Mouse (Mus musculus) midbrain, embryonic 13.5 days (tissue): ENCODE results near the gene Diaph3. TPM values are rescaled to one million over a fixed set of nuclear protein-coding genes. Genes with fewer than 3 reads are reported as not detected.
A peak's percentile ranks its signal among the peaks of the same experiment; 100 is the strongest.

Experiments used
- ATAC-seq: fragments of 200-750 bp; cut with Nextera tagmentation; 2 replicates; pipeline ENCODE4 v1.8.0; 2017; ENCODE audit warnings: mild to moderate bottlenecking, moderate TSS enrichment, moderate library complexity
- H3K27ac ChIP-seq: fragments of 300-500 bp; sonication (generic); 2 replicates; pipeline ENCODE4 v1.5.1; 2015; ENCODE audit warnings: inconsistent platforms, mild to moderate bottlenecking, moderate library complexity
- H3K27me3 ChIP-seq: fragments of 300-500 bp; sonication (generic); 2 replicates; pipeline ENCODE4 v1.6.1; 2015; ENCODE audit warnings: mild to moderate bottlenecking, inconsistent platforms
- H3K36me3 ChIP-seq: fragments of 300-500 bp; sonication (generic); 2 replicates; pipeline ENCODE4 v1.6.1; 2015; ENCODE audit warnings: mild to moderate bottlenecking, inconsistent platforms
- H3K4me1 ChIP-seq: fragments of 300-500 bp; sonication (generic); replicated peaks from 2 replicates; pipeline ENCODE4 v1.6.1; 2015; ENCODE audit warnings: inconsistent platforms
- H3K4me2 ChIP-seq: fragments of 300-500 bp; sonication (generic); replicated peaks from 2 replicates; pipeline ENCODE4 v1.6.1; 2015; ENCODE audit warnings: moderate library complexity, mild to moderate bottlenecking, inconsistent platforms
- H3K4me3 ChIP-seq: fragments of 300-500 bp; sonication (generic); replicated peaks from 2 replicates; pipeline ENCODE4 v1.5.1; 2015; ENCODE audit warnings: mild to moderate bottlenecking, inconsistent platforms
- H3K9ac ChIP-seq: fragments of 300-500 bp; sonication (generic); replicated peaks from 2 replicates; pipeline ENCODE4 v1.6.1; 2015; ENCODE audit warnings: mild to moderate bottlenecking, inconsistent platforms
- H3K9me3 ChIP-seq: fragments of 300-500 bp; sonication (generic); 2 replicates; pipeline ENCODE4 v1.6.1; 2016; ENCODE audit warnings: mild to moderate bottlenecking, inconsistent platforms
- WGBS: fragments of 180-500 bp; shearing (Covaris S2); methylation state at CpG from one replicate; pipeline ENCODE4 v1.1.7; 2015; 5-methylcytosine and 5-hydroxymethylcytosine counted together
- polyA plus RNA-seq: library from polyadenylated mRNA; unstranded; fragments of >200 nt; fragmentation: Nextera tagmentation; extraction: Ambion mirVana; gene quantifications from 2 replicates; pipeline ENCODE4 v1.2.1, GENCODE M21; 2015

Gene Diaph3
- polyA plus RNA-seq, 1 experiment from 2014 or later: 3.9 TPM

GRCm38 (mm10) chr14:86833003-86833402 is 308.0 kb downstream of the Diaph3 start:
- H3K9me3 ChIP-seq: no peaks in the 10 kb centered on the region
- no peak overlapping the region for H3K4me2 ChIP-seq
- no peaks in the 10 kb centered on the region for H3K36me3 ChIP-seq
- 78% methylated on average over 4 of the region's 4 CpGs for WGBS
- no peaks in the 10 kb centered on the region for H3K4me1 ChIP-seq
- H3K27me3 ChIP-seq: no peaks in the 10 kb centered on the region
- no peak overlapping the region for H3K9ac ChIP-seq
- no peak overlapping the region for H3K27ac ChIP-seq
- H3K4me3 ChIP-seq: no peak overlapping the region
- ATAC-seq: no peak

GRCm38 (mm10) chr14:86816246-86816645 is 324.8 kb downstream of the Diaph3 start:
- Histone ChIP-seq H3K9me3 (no peaks in the 10 kb centered on the region), H3K4me3 (no peak overlapping the region), H3K27me3 (no peaks in the 10 kb centered on the region), H3K4me1 (no peaks in the 10 kb centered on the region), H3K36me3 (no peaks in the 10 kb centered on the region), H3K27ac (no peak overlapping the region), H3K4me2 (no peak overlapping the region), H3K9ac (no peak overlapping the region)
- 96% methylated on average over 4 of the region's 4 CpGs for WGBS
- ATAC-seq: no peak

- Histone ChIP-seq H3K4me1 (peaks cover 5% of the 10 kb centered on the region), H3K27ac (no peak overlapping the region), H3K27me3 (no peaks in the 10 kb centered on the region), H3K9ac (no peak overlapping the region), H3K4me3 (no peak overlapping the region), H3K9me3 (no peaks in the 10 kb centered on the region), H3K4me2 (no peak overlapping the region), H3K36me3 (no peaks in the 10 kb centered on the region)
- no peak for ATAC-seq
- WGBS: 71% methylated on average over 6 of the region's 6 CpGs
Observed at GRCm38 (mm10) chr14:86788880-86789641, 352.0 kb downstream of the Diaph3 start.

DNA sequence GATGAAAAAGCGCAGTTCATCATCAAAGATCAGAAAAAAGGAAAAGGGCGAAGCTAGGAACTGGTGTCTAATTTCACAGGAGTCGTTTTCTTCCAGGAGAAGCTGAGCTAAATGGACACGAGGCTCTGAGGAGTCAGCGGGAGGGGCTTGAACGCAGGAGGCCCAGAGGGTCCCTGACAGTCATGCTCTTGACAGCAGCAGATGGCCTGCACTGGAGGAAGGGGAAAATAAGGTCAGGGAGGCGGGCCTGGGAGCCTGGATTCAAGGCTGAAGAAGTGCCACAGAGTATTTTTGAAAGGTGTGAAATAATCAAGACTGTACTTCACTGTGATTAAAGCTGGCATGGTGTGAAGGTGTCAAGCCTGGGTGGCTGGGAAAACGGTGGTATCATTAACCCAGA is 354.2 kb downstream of the Diaph3 start:
- no peak overlapping the region for H3K27ac ChIP-seq
- no peaks in the 10 kb centered on the region for H3K27me3 ChIP-seq
- no peak overlapping the region for H3K4me3 ChIP-seq
- H3K36me3 ChIP-seq: no peaks in the 10 kb centered on the region
- WGBS: 30% methylated on average over 8 of the region's 8 CpGs
- peak; percentile 56; the same call in 1 of the 2 replicates for ATAC-seq
- no peak overlapping the region for H3K9ac ChIP-seq
- H3K4me1 ChIP-seq: peaks cover 5% of the 10 kb centered on the region
- H3K9me3 ChIP-seq: no peaks in the 10 kb centered on the region
- no peak overlapping the region for H3K4me2 ChIP-seq

DNA sequence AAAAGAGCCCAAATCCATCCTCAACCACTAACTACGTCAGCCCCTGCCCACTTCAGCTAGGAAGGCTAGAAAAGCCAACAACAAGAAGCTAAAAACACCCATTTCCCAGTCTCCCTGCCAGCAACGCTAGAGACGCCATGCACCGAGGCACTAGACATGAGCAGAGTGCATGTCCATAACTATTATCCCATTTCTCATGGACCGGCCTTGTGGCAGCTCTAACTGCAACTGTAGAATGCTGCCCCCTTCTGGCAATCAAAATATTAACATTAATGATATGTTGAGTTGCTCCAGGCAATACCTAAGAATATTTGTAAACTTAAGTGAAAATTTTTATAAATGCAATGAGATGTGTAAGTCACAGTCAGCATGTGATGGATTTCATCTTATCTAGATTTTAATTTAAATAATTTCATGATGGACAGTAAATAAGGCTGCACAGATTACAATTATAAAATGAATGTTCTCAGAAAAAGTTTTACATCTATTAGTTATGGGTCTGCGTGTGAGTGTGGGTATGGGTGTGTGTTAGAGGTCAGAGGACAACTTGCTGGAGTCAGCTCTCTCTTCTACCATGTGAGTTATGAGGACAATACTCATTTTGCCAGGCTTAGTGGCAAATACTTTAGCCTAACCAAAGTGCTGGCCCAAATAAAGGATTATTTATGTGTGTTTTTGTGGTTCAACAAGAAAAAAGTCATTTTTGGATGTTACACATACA is 359.3 kb downstream of the Diaph3 start:
- Histone ChIP-seq H3K4me3 (no peak overlapping the region), H3K9me3 (no peaks in the 10 kb centered on the region), H3K27ac (no peak overlapping the region), H3K4me1 (no peaks in the 10 kb centered on the region), H3K36me3 (no peaks in the 10 kb centered on the region), H3K9ac (no peak overlapping the region), H3K27me3 (no peaks in the 10 kb centered on the region), H3K4me2 (no peak overlapping the region)
- WGBS: 56% methylated on average over 6 of the region's 6 CpGs
- ATAC-seq: peak; percentile 55; the same call in 1 of the 2 replicates

DNA sequence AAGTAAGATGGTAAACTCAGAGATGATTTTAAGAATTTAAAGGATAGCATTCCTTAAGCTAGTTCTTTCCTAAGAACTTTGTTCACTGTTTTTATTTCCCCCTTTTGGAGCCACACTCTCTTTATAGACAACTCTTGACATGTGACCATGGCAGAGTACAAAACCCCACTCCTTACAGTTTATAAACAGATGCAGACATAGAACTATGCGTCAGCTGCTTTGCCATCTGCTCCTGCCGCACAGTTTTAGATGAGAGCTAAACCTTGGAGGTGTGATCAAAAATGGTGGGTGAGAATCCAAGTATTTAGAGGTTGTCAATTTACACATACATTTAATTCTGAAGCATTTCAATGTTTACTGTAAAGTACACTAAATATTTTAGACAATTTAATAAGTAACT is 367.7 kb downstream of the Diaph3 start:
- no peak for ATAC-seq
- Histone ChIP-seq H3K4me1 (no peaks in the 10 kb centered on the region), H3K4me2 (no peak overlapping the region), H3K9me3 (no peaks in the 10 kb centered on the region), H3K36me3 (no peaks in the 10 kb centered on the region), H3K9ac (no peak overlapping the region), H3K27ac (no peak overlapping the region), H3K4me3 (no peak overlapping the region), H3K27me3 (no peaks in the 10 kb centered on the region)
- 74% methylated on average over 2 of the region's 2 CpGs for WGBS

DNA sequence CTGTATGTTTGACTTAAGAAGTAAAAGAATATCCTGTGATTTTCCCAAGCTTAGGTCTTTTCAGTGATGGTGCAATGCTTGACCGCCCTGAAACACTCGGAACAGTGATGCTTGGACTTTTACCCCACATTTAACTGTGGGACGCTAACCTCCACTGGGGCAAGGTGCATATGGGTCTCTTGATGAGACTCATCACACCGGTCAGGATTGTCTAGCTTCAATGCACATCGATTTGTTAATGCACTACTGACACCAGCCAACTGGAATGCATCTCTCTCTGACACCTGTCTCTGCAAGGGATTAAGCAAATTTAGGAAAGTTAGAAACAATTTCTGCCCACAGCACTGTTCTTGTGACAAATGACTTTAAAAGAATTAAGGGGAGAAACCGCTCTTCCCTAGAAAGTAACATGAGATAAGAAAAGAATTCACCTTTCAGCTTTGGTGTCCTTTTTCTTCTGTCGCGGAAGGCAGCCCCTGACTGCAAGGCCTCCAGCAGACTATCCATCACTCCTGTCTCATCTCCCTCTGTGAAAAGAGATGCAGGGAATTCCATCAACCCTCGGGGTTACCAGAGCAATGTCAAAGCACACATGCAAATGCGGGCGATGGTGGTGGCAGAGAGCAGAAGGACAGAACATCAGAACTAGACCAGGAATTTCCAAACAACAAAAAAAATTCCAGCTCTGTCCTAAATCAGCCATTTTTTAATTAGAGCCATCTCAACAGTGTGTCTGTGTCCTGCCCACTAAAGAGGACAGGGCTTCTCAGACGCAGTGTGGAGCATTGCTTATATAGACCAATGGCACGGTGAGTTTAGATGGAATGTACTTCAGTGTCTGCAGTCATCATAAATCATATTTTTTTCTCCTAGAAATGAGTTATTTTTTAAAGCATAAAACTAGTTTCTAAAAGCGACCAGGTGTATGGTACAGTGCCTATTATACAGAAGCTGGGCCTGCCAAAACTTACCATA is 368.6 kb downstream of the Diaph3 start:
- no peak overlapping the region for H3K4me2 ChIP-seq
- ATAC-seq: no peak
- H3K4me1 ChIP-seq: no peaks in the 10 kb centered on the region
- no peaks in the 10 kb centered on the region for H3K27me3 ChIP-seq
- no peak overlapping the region for H3K9ac ChIP-seq
- H3K27ac ChIP-seq: no peak overlapping the region
- no peaks in the 10 kb centered on the region for H3K9me3 ChIP-seq
- H3K36me3 ChIP-seq: no peaks in the 10 kb centered on the region
- H3K4me3 ChIP-seq: no peak overlapping the region
- WGBS: 69% methylated on average over 14 of the region's 14 CpGs

DNA sequence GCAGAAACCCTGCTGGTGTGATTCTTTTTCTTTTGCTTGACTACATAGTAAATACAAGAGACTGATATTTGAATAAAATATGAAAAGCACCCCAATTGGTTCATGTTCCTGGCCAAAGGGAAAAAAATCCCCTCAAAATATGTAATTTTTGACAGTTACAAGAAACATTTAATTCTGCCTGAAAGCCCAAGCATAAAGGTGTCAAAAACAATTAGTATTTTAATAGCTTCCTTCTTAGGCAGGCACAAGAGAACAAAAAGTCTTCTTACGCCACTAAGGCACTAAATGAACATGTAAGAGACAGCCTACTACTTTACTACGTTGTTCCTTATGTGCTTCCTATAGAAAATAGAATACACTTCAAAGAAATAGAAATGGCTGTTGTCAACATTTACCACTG is 376.7 kb downstream of the Diaph3 start:
- no peaks in the 10 kb centered on the region for H3K27me3 ChIP-seq
- no peak for ATAC-seq
- WGBS: 35% methylated on average over 2 of the region's 2 CpGs

DNA sequence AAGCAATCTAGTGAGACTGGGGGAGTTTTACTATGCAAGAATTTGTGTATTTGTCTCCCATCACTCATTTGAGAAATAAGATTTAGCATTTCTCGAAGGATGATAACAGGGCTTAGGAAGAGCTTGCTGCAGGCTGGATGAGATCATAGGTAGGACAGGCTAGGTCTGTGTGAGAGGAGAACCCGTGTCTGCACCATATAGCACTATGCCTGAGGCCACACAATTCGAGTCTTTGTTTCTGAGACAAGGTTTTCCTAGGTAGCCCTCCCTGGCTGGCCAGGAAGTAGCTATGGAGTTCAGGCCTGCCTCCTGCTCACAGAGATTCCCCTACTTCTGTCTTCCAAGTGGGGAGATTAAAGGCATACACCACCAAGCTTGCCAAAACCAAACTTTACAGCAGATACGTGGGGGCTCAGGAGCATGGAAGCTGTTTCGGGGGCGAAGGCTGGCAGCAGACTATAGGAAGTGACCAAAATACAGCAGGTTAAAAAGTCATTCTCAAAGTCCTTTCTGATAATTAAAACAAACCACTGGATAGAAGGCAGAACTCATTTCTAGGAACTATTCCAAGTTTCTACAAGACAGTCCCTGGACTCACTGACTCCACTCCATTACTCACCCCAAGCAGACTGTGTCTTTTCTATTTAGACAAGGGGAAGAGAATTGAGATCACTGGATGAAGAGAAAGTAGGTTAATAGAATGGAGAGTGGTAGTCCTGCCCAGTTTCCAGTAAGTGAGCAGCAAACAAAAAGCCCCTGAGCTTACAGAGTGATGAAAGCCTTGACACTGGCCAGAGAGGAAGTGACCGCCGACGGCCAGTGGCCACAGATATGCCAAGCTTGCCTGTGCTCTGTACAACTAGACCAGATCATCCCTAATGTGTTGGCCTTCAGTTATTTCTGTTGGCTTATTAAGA is 383.2 kb downstream of the Diaph3 start:
- 90% methylated on average over 9 of the region's 9 CpGs for WGBS
- Histone ChIP-seq H3K4me2 (no peak overlapping the region), H3K4me1 (0 out of 2 replicates have a peak, but pooled peaks cover under 1% of the 10 kb centered on the region), H3K9me3 (no peaks in the 10 kb centered on the region), H3K36me3 (no peaks in the 10 kb centered on the region), H3K27ac (no peak overlapping the region), H3K27me3 (no peaks in the 10 kb centered on the region), H3K9ac (no peak overlapping the region), H3K4me3 (no peak overlapping the region)
- no peak for ATAC-seq

More for the DNA sequence above, 376.7 kb downstream of the Diaph3 start:
- no peak overlapping the region for H3K27ac ChIP-seq
- H3K9ac ChIP-seq: no peak overlapping the region
- H3K4me3 ChIP-seq: no peak overlapping the region
- no peaks in the 10 kb centered on the region for H3K36me3 ChIP-seq
- H3K9me3 ChIP-seq: no peaks in the 10 kb centered on the region
- H3K4me1 ChIP-seq: peaks cover 3% of the 10 kb centered on the region; the same call in 1 of the 2 replicates
- H3K4me2 ChIP-seq: no peak overlapping the region

- Histone ChIP-seq H3K27ac (no peak overlapping the region), H3K4me1 (0 out of 2 replicates have a peak, but pooled peaks cover 3% of the 10 kb centered on the region), H3K36me3 (no peaks in the 10 kb centered on the region), H3K27me3 (no peaks in the 10 kb centered on the region), H3K4me3 (no peak overlapping the region), H3K9me3 (no peaks in the 10 kb centered on the region), H3K9ac (no peak overlapping the region), H3K4me2 (no peak overlapping the region)
- WGBS: 94% methylated on average over 4 of the region's 4 CpGs
- ATAC-seq: no peak
Observed at GRCm38 (mm10) chr14:86757132-86757531, 383.9 kb downstream of the Diaph3 start.

- 72% methylated on average over 7 of the region's 7 CpGs for WGBS
Observed at GRCm38 (mm10) chr14:86750351-86750750, 390.7 kb downstream of the Diaph3 start.

More at GRCm38 (mm10) chr14:86750351-86750750, 390.7 kb downstream of the Diaph3 start:
- no peak overlapping the region for H3K4me3 ChIP-seq
- H3K4me1 ChIP-seq: peaks cover 25% of the 10 kb centered on the region
- no peaks in the 10 kb centered on the region for H3K36me3 ChIP-seq
- H3K9me3 ChIP-seq: no peaks in the 10 kb centered on the region
- H3K27ac ChIP-seq: no peak overlapping the region
- no peak overlapping the region for H3K9ac ChIP-seq
- no peaks in the 10 kb centered on the region for H3K27me3 ChIP-seq
- ATAC-seq: no peak
- no peak overlapping the region for H3K4me2 ChIP-seq
